Comparison of ENCODE assay signal across 8 mouse cellular contexts in the genomic region with DNA sequence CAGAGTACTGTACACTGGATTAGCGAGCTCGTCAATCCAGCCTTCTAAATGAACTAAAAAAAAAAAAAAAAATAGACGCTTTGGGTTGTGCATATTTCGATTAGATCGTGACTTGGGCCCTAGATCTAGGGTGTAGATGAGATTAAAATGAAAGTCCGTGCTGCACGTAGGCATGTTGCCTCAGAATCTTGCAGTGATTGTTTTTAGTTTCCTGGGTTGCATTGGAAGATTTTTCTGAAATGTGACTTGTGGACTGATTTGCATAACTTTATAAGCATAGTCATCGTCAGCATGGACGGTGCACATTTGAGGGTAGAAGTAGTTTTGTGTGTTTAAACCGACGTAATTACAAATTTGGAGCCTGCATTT. TPM values are rescaled to one million over a fixed set of nuclear protein-coding genes. Genes with fewer than 3 reads are reported as not detected.
DNase-seq lines count a peak whose midpoint lies in the region; ATAC-seq and TF ChIP-seq lines count a peak whose summit lies in the region.

No protein-coding gene starts in this region.

- peak overlapping the region; percentile 98 for H3K4me2 ChIP-seq in forebrain, embryonic 11.5 days (ENCODE audit: low read depth, low read length, severe bottlenecking)
- H3K4me2 ChIP-seq in liver, embryonic 14.5 days (ENCODE audit: low read depth): peak overlapping the region; percentile 100

- TF ChIP-seq CTCF in C2C12 (IDR thresholded peaks at IDR 0.05; ENCODE audit: control insufficient read depth, insufficient read depth, insufficient read length): no peak
- no peak for TF ChIP-seq CTCF in liver, embryonic 14.5 days (IDR thresholded peaks at IDR 0.05; ENCODE audit: low read depth)

- ATAC-seq in forebrain, embryonic 11.5 days (replicated peaks; ENCODE audit: low FRiP score): no peak
- no peak for ATAC-seq in liver, embryonic 14.5 days (ENCODE audit: insufficient read depth)
- no peak for ATAC-seq in erythroid progenitor cell, adult 5-6 weeks (replicated peaks; ENCODE audit: low FRiP score, poor library complexity, severe bottlenecking)

- H3K79me3 ChIP-seq in C2C12 (ENCODE audit: low read depth): peaks cover 56% of the 10 kb centered on the region

- peak overlapping the region; percentile 90 for H3K9ac ChIP-seq in forebrain, embryonic 11.5 days (ENCODE audit: low read length)
- H3K9ac ChIP-seq in liver, embryonic 14.5 days (replicated peaks): peak overlapping the region; percentile 80

- H3K4me1 ChIP-seq in heart, embryonic 10.5 days: peaks cover 20% of the 10 kb centered on the region
- H3K4me1 ChIP-seq in forebrain, embryonic 11.5 days (replicated peaks; ENCODE audit: control insufficient read depth, insufficient read depth, low read length): no peaks in the 10 kb centered on the region
- H3K4me1 ChIP-seq in liver, embryonic 14.5 days (replicated peaks; ENCODE audit: control insufficient read depth in 2 of 2, insufficient read depth in 2 of 2, low read length in 1 of 2): peaks cover 8 to 15% of the 10 kb centered on the region in 2 experiments; a peak in 3 of 4 replicates

- H3K4me3 ChIP-seq in heart, embryonic 10.5 days: peak overlapping the region; percentile 75
- H3K4me3 ChIP-seq in C2C12 (ENCODE audit: insufficient read depth, poor library complexity, severe bottlenecking): peak overlapping the region; percentile 74
- H3K4me3 ChIP-seq in forebrain, embryonic 11.5 days (ENCODE audit: low read depth, low read length): peak overlapping the region; percentile 79
- peak overlapping the region; percentile 68 to 93 for H3K4me3 ChIP-seq in liver, embryonic 14.5 days (ENCODE audit: insufficient read depth in 1 of 2, low read depth in 2 of 2, low read length in 2 of 2)

- peaks cover 64% of the 10 kb centered on the region for H3K79me2 ChIP-seq in C2C12 (ENCODE audit: control insufficient read depth, insufficient read depth)

- no peak for DNase-seq in heart, embryonic 10.5 days (ENCODE audit: low spot score)
- DNase-seq in heart, adult 18-20 months: no peak
- no peak for DNase-seq in forebrain, embryonic 11.5 days (ENCODE audit: low spot score)
- no peak for DNase-seq in liver, embryonic 14.5 days (ENCODE audit: low read depth in 3 of 3, low spot score in 3 of 3)
- DNase-seq in cerebellum, adult 11 months: no peak
- DNase-seq in cerebellum, postnatal 25 days: no peak

- peak overlapping the region; percentile 99; the same call in 1 of the 2 replicates for H3K27ac ChIP-seq in heart, embryonic 10.5 days
- H3K27ac ChIP-seq in forebrain, embryonic 11.5 days (ENCODE audit: low read depth, low read length): no peak overlapping the region
- H3K27ac ChIP-seq in liver, embryonic 14.5 days: no peak overlapping the region

- no peak for TF ChIP-seq EP300 in liver, embryonic 14.5 days (IDR thresholded peaks at IDR 0.05; ENCODE audit: low read depth)

- H3K9me3 ChIP-seq in heart, embryonic 10.5 days: no peaks in the 10 kb centered on the region
- H3K9me3 ChIP-seq in forebrain, embryonic 11.5 days (ENCODE audit: control insufficient read depth, low read length): no peaks in the 10 kb centered on the region
- no peaks in the 10 kb centered on the region for H3K9me3 ChIP-seq in liver, embryonic 14.5 days (ENCODE audit: control insufficient read depth, low read length)

- H3ac ChIP-seq in C2C12 (ENCODE audit: control insufficient read depth, insufficient read length, low read depth): peak overlapping the region; percentile 60

- WGBS in heart, embryonic 10.5 days: 1% methylated on average over 11 of the region's 11 CpGs
- WGBS in forebrain, embryonic 11.5 days: under 1% methylated on average over 11 of the region's 11 CpGs
- 2% methylated on average over 11 of the region's 11 CpGs for WGBS in liver, embryonic 14.5 days (ENCODE audit: insufficient replicate concordance)

- peaks cover 6% of the 10 kb centered on the region; the same call in 1 of the 2 replicates for H3K27me3 ChIP-seq in heart, embryonic 10.5 days (ENCODE audit: insufficient read depth, poor library complexity, severe bottlenecking)
- no peaks in the 10 kb centered on the region for H3K27me3 ChIP-seq in C2C12 (ENCODE audit: control insufficient read depth, insufficient read depth, insufficient read length)
- H3K27me3 ChIP-seq in forebrain, embryonic 11.5 days (ENCODE audit: control insufficient read depth, insufficient read depth, low read length): no peaks in the 10 kb centered on the region
- no peaks in the 10 kb centered on the region; the same call in 1 of the 2 replicates for H3K27me3 ChIP-seq in liver, embryonic 14.5 days (ENCODE audit: control insufficient read depth, insufficient read depth, low read length)

- no peaks in the 10 kb centered on the region for H3K36me3 ChIP-seq in heart, embryonic 10.5 days
- peaks cover 22% of the 10 kb centered on the region for H3K36me3 ChIP-seq in C2C12 (ENCODE audit: control insufficient read depth, insufficient read depth)
- no peaks in the 10 kb centered on the region for H3K36me3 ChIP-seq in forebrain, embryonic 11.5 days (ENCODE audit: control insufficient read depth, insufficient read depth, low read length)
- no peaks in the 10 kb centered on the region for H3K36me3 ChIP-seq in liver, embryonic 14.5 days (replicated peaks; ENCODE audit: control insufficient read depth, insufficient read depth, low read depth)

TF ChIP-seq in C2C12, 6 proteins besides CTCF, POLR2A, EP300 and RAD21:
- no peak for TF ChIP-seq MAX (IDR thresholded peaks at IDR 0.05)
- TF ChIP-seq MYOD1 (IDR thresholded peaks at IDR 0.05; ENCODE audit: control insufficient read depth, insufficient read length, low read depth): no peak
- TF ChIP-seq MYOG (IDR thresholded peaks at IDR 0.05; ENCODE audit: control insufficient read depth, extremely low read depth, insufficient read length): no peak
- TF ChIP-seq USF1 (IDR thresholded peaks at IDR 0.05; ENCODE audit: low read depth): no peak
- TF ChIP-seq CEBPB (IDR thresholded peaks at IDR 0.05; ENCODE audit: low read depth): no peak
- TF ChIP-seq FOSL1 (IDR thresholded peaks at IDR 0.05; ENCODE audit: insufficient read depth, low read length, poor library complexity, severe bottlenecking): no peak

RNA-seq across cellular contexts. Expression of gene Pten, which starts 1.5 kb away (rescaled TPM):
- polyA plus RNA-seq in heart, embryonic 10.5 days (2016; fragmentation: Nextera tagmentation; extraction: Ambion mirVana): 4.3 and 5.4 TPM in 2 replicates
- 10 to 100 TPM; 59.0 to 60.3 TPM for total RNA-seq in heart, adult 18-20 months (2021)
- polyA plus RNA-seq in C2C12 (2012; fragmentation: generic; extraction: Trizol): 9.6 TPM
- polyA plus RNA-seq in forebrain, embryonic 11.5 days (2014; fragmentation: Nextera tagmentation; extraction: Ambion mirVana): 10.1 and 11.0 TPM in 2 replicates
- polyA plus RNA-seq in liver, embryonic 14.5 days (2012; rRNA removed): 3.1 and 4.3 TPM in 2 replicates
- polyA plus RNA-seq in liver, embryonic 14.5 days (2014; fragmentation: Nextera tagmentation; extraction: Ambion mirVana): 3.5 and 3.9 TPM in 2 replicates
- 26.7 and 34.0 TPM in 2 replicates for total RNA-seq in erythroid progenitor cell, adult 5-6 weeks (2015; ENCODE audit: low replicate concordance)
- total RNA-seq in erythroid progenitor cell, adult 5-6 weeks (2017; ENCODE audit: low replicate concordance): 19.2 and 25.2 TPM in 2 replicates

RNA-seq across cellular contexts. Expression of gene Atad1, which starts 19.2 kb away (rescaled TPM):
- 63.4 and 68.1 TPM in 2 replicates for polyA plus RNA-seq in heart, embryonic 10.5 days (2016; fragmentation: Nextera tagmentation; extraction: Ambion mirVana)
- total RNA-seq in heart, adult 18-20 months (2021): 10 to 100 TPM; 90.5 to 91.8 TPM
- polyA plus RNA-seq in C2C12 (2012; fragmentation: generic; extraction: Trizol): 10.4 TPM
- 94.7 and 98.4 TPM in 2 replicates for polyA plus RNA-seq in forebrain, embryonic 11.5 days (2014; fragmentation: Nextera tagmentation; extraction: Ambion mirVana)
- 6.5 and 9.9 TPM in 2 replicates for polyA plus RNA-seq in liver, embryonic 14.5 days (2012; rRNA removed)
- polyA plus RNA-seq in liver, embryonic 14.5 days (2014; fragmentation: Nextera tagmentation; extraction: Ambion mirVana): 20.9 and 22.3 TPM in 2 replicates
- total RNA-seq in erythroid progenitor cell, adult 5-6 weeks (2015; ENCODE audit: low replicate concordance): 22.6 and 28.5 TPM in 2 replicates
- total RNA-seq in erythroid progenitor cell, adult 5-6 weeks (2017; ENCODE audit: low replicate concordance): 9.9 and 22.1 TPM in 2 replicates
